Mouse (Mus musculus) mesoderm, embryonic 11.5 days (tissue): ENCODE measurements at regions not wholly inside any gene's neighbourhood (a gene's known extent, or its start where the extent isn't known, plus 50 kb on each side); places are given as distances from the start of the nearest gene placed in this dataset.

Experiments
- DNase-seq: peaks from one replicate; pipeline ENCODE4 v3.0.0-alpha.2; 2012; ENCODE audit warnings: low read depth, low spot score

GRCm38 (mm10) chr9:87453261-87453660 lies 197.9 kb upstream of the Cep162 start:
- no peak for DNase-seq

- no peak for DNase-seq
Measured at GRCm38 (mm10) chr9:87452571-87452970, 197.2 kb upstream of the Cep162 start.

GRCm38 (mm10) chr9:87443467-87444235 lies 188.3 kb upstream of the Cep162 start:
- DNase-seq, result peak; percentile 76

GRCm38 (mm10) chr9:87432072-87432471 lies 176.7 kb upstream of the Cep162 start:
- DNase-seq, result no peak

- no peak for DNase-seq
Measured at GRCm38 (mm10) chr9:87431523-87431922, 176.2 kb upstream of the Cep162 start.

GRCm38 (mm10) chr9:87425201-87425600 lies 169.9 kb upstream of the Cep162 start:
- peak; percentile 71 for DNase-seq

GRCm38 (mm10) chr9:87421175-87421574 lies 165.8 kb upstream of the Cep162 start:
- no peak for DNase-seq

- DNase-seq, result peak; percentile 73
Measured at GRCm38 (mm10) chr9:87419376-87419775, 164.0 kb upstream of the Cep162 start.

GRCm38 (mm10) chr9:87412894-87413293 lies 157.6 kb upstream of the Cep162 start:
- no peak for DNase-seq

- no peak for DNase-seq
Measured at GRCm38 (mm10) chr9:87411044-87411443, 155.7 kb upstream of the Cep162 start.

GRCm38 (mm10) chr9:87409736-87410135 lies 154.4 kb upstream of the Cep162 start:
- DNase-seq, result no peak

- DNase-seq, result no peak
Measured at GRCm38 (mm10) chr9:87408805-87409204, 153.5 kb upstream of the Cep162 start.

- no peak for DNase-seq
Measured at GRCm38 (mm10) chr9:87406476-87406875, 151.1 kb upstream of the Cep162 start.

- DNase-seq, result no peak
Measured at GRCm38 (mm10) chr9:87405115-87405720, 149.9 kb upstream of the Cep162 start.

GRCm38 (mm10) chr9:87402010-87402409 lies 146.7 kb upstream of the Cep162 start:
- DNase-seq, result no peak

GRCm38 (mm10) chr9:87387516-87387915 lies 132.2 kb upstream of the Cep162 start:
- no peak for DNase-seq

GRCm38 (mm10) chr9:87383513-87383912 lies 128.2 kb upstream of the Cep162 start:
- no peak for DNase-seq

- no peak for DNase-seq
Measured at GRCm38 (mm10) chr9:87377921-87378320, 122.6 kb upstream of the Cep162 start.

GRCm38 (mm10) chr9:87376731-87377310 lies 121.5 kb upstream of the Cep162 start:
- no peak for DNase-seq

- DNase-seq, result no peak
Measured at GRCm38 (mm10) chr9:87372251-87372905, 117.0 kb upstream of the Cep162 start.

GRCm38 (mm10) chr9:87369059-87369458 lies 113.7 kb upstream of the Cep162 start:
- DNase-seq, result peak; percentile 56

- no peak for DNase-seq
Measured at GRCm38 (mm10) chr9:87347008-87347407, 91.7 kb upstream of the Cep162 start.
